In genomic region chr1:97942966-97943365, GRCm38 (mm10) we compare ENCODE assay signal across 15 mouse cellular contexts.
"Had no signal": no experiment of that assay in that cellular context is flagged by ENCODE, and none has a peak within 500 bp of the region (broad histone marks: within the 10 kb centered on the region; RNA-seq: fewer than 3 reads in every experiment).

No protein-coding gene starts in this region.

- H3K36me3 ChIP-seq: liver, embryonic 15.5 days; midbrain, embryonic 13.5 days; midbrain, embryonic 15.5 days; neural tube, embryonic 12.5 days had no signal

- H3K27me3 ChIP-seq: liver, embryonic 15.5 days; megakaryocyte, embryonic 14.5 days; midbrain, embryonic 13.5 days; midbrain, embryonic 15.5 days; neural tube, embryonic 12.5 days had no signal

- H3K4me1 ChIP-seq: liver, embryonic 15.5 days; megakaryocyte, embryonic 14.5 days had no signal

- H3K9ac ChIP-seq: liver, embryonic 15.5 days; liver, postnatal 0 days; midbrain, embryonic 13.5 days; midbrain, embryonic 15.5 days; neural tube, embryonic 12.5 days had no signal

- H3K4me3 ChIP-seq: liver, embryonic 15.5 days; megakaryocyte, embryonic 14.5 days; midbrain, embryonic 13.5 days; midbrain, embryonic 15.5 days; neural tube, embryonic 12.5 days had no signal

- DNase-seq: liver, postnatal 0 days; lung, adult 2 months; lung, postnatal 10 days; lung, postnatal 36 days; right cerebral cortex, postnatal 14 days; thymus, adult 2 months; thymus, postnatal 25 days; thymus, postnatal 4 days had no signal

- H3K4me2 ChIP-seq: liver, embryonic 15.5 days; midbrain, embryonic 11.5 days; midbrain, embryonic 13.5 days; midbrain, embryonic 15.5 days; neural tube, embryonic 12.5 days had no signal

- ATAC-seq: liver, postnatal 0 days; midbrain, embryonic 13.5 days; midbrain, embryonic 15.5 days had no signal

- H3K27ac ChIP-seq: liver, embryonic 15.5 days; macrophage; midbrain, embryonic 13.5 days; midbrain, embryonic 15.5 days; neural tube, embryonic 12.5 days had no signal

- H3K9me3 ChIP-seq: liver, embryonic 15.5 days; megakaryocyte, embryonic 14.5 days; midbrain, embryonic 13.5 days; midbrain, embryonic 15.5 days; neural tube, embryonic 12.5 days had no signal
